Comparison of ENCODE assay signal across 10 mouse cellular contexts in genomic region chr5:19909664-19910063, GRCm38 (mm10).
DNase-seq lines count a peak whose midpoint lies in the region; ATAC-seq and TF ChIP-seq lines count a peak whose summit lies in the region.
"Had no signal": no experiment of that assay in that cellular context is flagged by ENCODE, and none has a peak within 500 bp of the region (broad histone marks: within the 10 kb centered on the region; RNA-seq: fewer than 3 reads in every experiment).

No protein-coding gene starts in this region.

- H3K9me3 ChIP-seq in embryonic facial prominence, embryonic 13.5 days, result no peaks in the 10 kb centered on the region
- no peaks in the 10 kb centered on the region for H3K9me3 ChIP-seq in hindbrain, embryonic 16.5 days (ENCODE audit: control insufficient read depth, low read length)
- H3K9me3 ChIP-seq in midbrain, embryonic 16.5 days (replicated peaks; ENCODE audit: control insufficient read depth, low read length, poor library complexity, severe bottlenecking), result no peaks in the 10 kb centered on the region
- H3K9me3 ChIP-seq in kidney, embryonic 15.5 days (replicated peaks), result no peaks in the 10 kb centered on the region

- TF ChIP-seq CTCF in gastrocnemius, adult 2 months (IDR thresholded peaks at IDR 0.05), result no peak

- H3K4me2 ChIP-seq in embryonic facial prominence, embryonic 13.5 days, result peak overlapping the region; percentile 86
- peak overlapping the region; percentile 56 for H3K4me2 ChIP-seq in hindbrain, embryonic 16.5 days (ENCODE audit: low read length)
- H3K4me2 ChIP-seq in midbrain, embryonic 16.5 days (ENCODE audit: low read length), result peak overlapping the region; percentile 63
- no peak overlapping the region; the same call in 1 of the 2 replicates for H3K4me2 ChIP-seq in kidney, embryonic 15.5 days

- intact Hi-C loops in gastrocnemius, adult 2 months (cut with DNase I), result no loop called here

- peaks cover 5% of the 10 kb centered on the region; the same call in 1 of the 2 replicates for H3K27me3 ChIP-seq in embryonic facial prominence, embryonic 13.5 days
- H3K27me3 ChIP-seq in hindbrain, embryonic 16.5 days (replicated peaks; ENCODE audit: control insufficient read depth, insufficient read depth, low read length), result no peaks in the 10 kb centered on the region
- no peaks in the 10 kb centered on the region for H3K27me3 ChIP-seq in midbrain, embryonic 16.5 days (ENCODE audit: control insufficient read depth, insufficient read depth, low read depth, low read length)
- H3K27me3 ChIP-seq in kidney, embryonic 15.5 days, result peaks cover 27% of the 10 kb centered on the region

- ATAC-seq in embryonic facial prominence, embryonic 13.5 days (ENCODE audit: insufficient number of reproducible peaks, insufficient read depth, low FRiP score, low TSS enrichment, low read depth), result no peak
- peak; percentile 35 for ATAC-seq in hindbrain, embryonic 16.5 days
- peak; percentile 50 for ATAC-seq in midbrain, embryonic 16.5 days
- ATAC-seq in kidney, embryonic 15.5 days (replicated peaks; ENCODE audit: low FRiP score), result no peak

- H3K9ac ChIP-seq in embryonic facial prominence, embryonic 13.5 days, result 0 out of 2 replicates have a peak overlapping the region, but pooled peaks have one; percentile 28
- H3K9ac ChIP-seq in hindbrain, embryonic 16.5 days (ENCODE audit: low read depth, low read length), result peak overlapping the region; percentile 76
- H3K9ac ChIP-seq in midbrain, embryonic 16.5 days (ENCODE audit: low read depth, low read length), result peak overlapping the region; percentile 79
- H3K9ac ChIP-seq in kidney, embryonic 15.5 days, result no peak overlapping the region
- H3K9ac ChIP-seq: liver, embryonic 14.5 days had no signal

- peak overlapping the region; percentile 51 for H3K4me3 ChIP-seq in embryonic facial prominence, embryonic 13.5 days
- peak overlapping the region; percentile 55 for H3K4me3 ChIP-seq in hindbrain, embryonic 16.5 days (ENCODE audit: low read length)
- peak overlapping the region; percentile 50 for H3K4me3 ChIP-seq in midbrain, embryonic 16.5 days (ENCODE audit: low read depth, low read length)
- H3K4me3 ChIP-seq in kidney, embryonic 15.5 days (replicated peaks), result no peak overlapping the region
- no peak overlapping the region for H3K4me3 ChIP-seq in gastrocnemius, adult 2 months

- peaks cover 6% of the 10 kb centered on the region; the same call in 1 of the 2 replicates for H3K4me1 ChIP-seq in embryonic facial prominence, embryonic 13.5 days
- H3K4me1 ChIP-seq in hindbrain, embryonic 16.5 days (ENCODE audit: control insufficient read depth, insufficient read depth, low read depth, low read length), result no peaks in the 10 kb centered on the region; the same call in 1 of the 2 replicates
- peaks cover 18% of the 10 kb centered on the region for H3K4me1 ChIP-seq in midbrain, embryonic 16.5 days (ENCODE audit: control insufficient read depth, insufficient read depth, low read length)
- H3K4me1 ChIP-seq in kidney, embryonic 15.5 days, result peaks cover 17% of the 10 kb centered on the region

- 66% methylated on average over 7 of the region's 7 CpGs for WGBS in embryonic facial prominence, embryonic 13.5 days
- 34% methylated on average over 7 of the region's 7 CpGs for WGBS in hindbrain, embryonic 16.5 days
- 45% methylated on average over 7 of the region's 7 CpGs for WGBS in midbrain, embryonic 16.5 days
- WGBS in kidney, embryonic 15.5 days, result 71% methylated on average over 7 of the region's 7 CpGs

- no peaks in the 10 kb centered on the region for H3K36me3 ChIP-seq in embryonic facial prominence, embryonic 13.5 days
- no peaks in the 10 kb centered on the region for H3K36me3 ChIP-seq in hindbrain, embryonic 16.5 days (ENCODE audit: control insufficient read depth, insufficient read depth, low read length)
- H3K36me3 ChIP-seq in midbrain, embryonic 16.5 days (ENCODE audit: control insufficient read depth, insufficient read depth, low read length), result no peaks in the 10 kb centered on the region
- no peaks in the 10 kb centered on the region for H3K36me3 ChIP-seq in kidney, embryonic 15.5 days

- no peak overlapping the region for H3K27ac ChIP-seq in embryonic facial prominence, embryonic 13.5 days
- H3K27ac ChIP-seq in hindbrain, embryonic 16.5 days (ENCODE audit: low read depth, low read length), result peak overlapping the region; percentile 65
- peak overlapping the region; percentile 85 for H3K27ac ChIP-seq in midbrain, embryonic 16.5 days (ENCODE audit: low read length)
- H3K27ac ChIP-seq in kidney, embryonic 15.5 days, result no peak overlapping the region
- H3K27ac ChIP-seq in gastrocnemius, adult 2 months, result no peak overlapping the region
- H3K27ac ChIP-seq: liver, embryonic 14.5 days had no signal

- DNase-seq in cerebellum, postnatal 10 days, result peak; percentile 27 to 31
- DNase-seq in cerebellum, adult 11 months, result no peak
- DNase-seq in adrenal gland, postnatal 10 days, result no peak
- DNase-seq in gastrocnemius, adult 2 months, result no peak
- DNase-seq: spleen, adult 18-20 months had no signal

Comparison
In these comparisons a context has a peak if more than half of its experiments do, and no peak if none do; other contexts are left out.
1. DNase-seq: peak in cerebellum, postnatal 10 days (2 of 2); none in cerebellum, adult 11 months (single experiment), adrenal gland, postnatal 10 days (single experiment) and gastrocnemius, adult 2 months (single experiment).
2. ATAC-seq: peak in hindbrain, embryonic 16.5 days (single experiment) and midbrain, embryonic 16.5 days (single experiment); none in embryonic facial prominence, embryonic 13.5 days (single experiment) and kidney, embryonic 15.5 days (single experiment).
3. H3K27ac ChIP-seq: peak in hindbrain, embryonic 16.5 days (single experiment) and midbrain, embryonic 16.5 days (single experiment); none in embryonic facial prominence, embryonic 13.5 days (single experiment), kidney, embryonic 15.5 days (single experiment) and gastrocnemius, adult 2 months (single experiment).
4. H3K4me3 ChIP-seq: peak in embryonic facial prominence, embryonic 13.5 days (single experiment), hindbrain, embryonic 16.5 days (single experiment) and midbrain, embryonic 16.5 days (single experiment); none in kidney, embryonic 15.5 days (single experiment) and gastrocnemius, adult 2 months (single experiment).